Mouse (Mus musculus): ENCODE results near the gene Ddah1.

DNA sequence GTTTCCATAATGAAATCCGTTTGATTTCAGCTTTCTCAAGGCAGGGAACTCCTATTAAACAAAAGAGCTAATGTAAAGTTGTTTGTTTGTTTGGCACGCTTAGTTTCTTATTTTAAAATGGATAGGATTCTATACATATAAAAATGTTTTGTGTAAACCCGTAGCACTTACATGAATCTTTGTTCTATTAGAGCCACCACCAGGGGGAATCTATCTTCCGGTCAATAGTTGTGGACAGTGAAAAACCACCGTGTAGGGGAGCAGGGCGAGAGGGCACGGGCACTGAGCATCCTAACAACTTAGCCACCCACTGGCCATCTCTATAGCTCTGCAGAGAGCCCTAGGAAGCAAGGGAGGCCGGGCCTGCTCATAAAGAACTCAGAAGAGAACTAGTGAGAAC lies 33.4 kb upstream of the Ddah1 start:
- TF ChIP-seq POLR2A (IDR thresholded peaks at IDR 0.05; ENCODE audit: insufficient read depth, low read length) (no peak), CTCF (IDR thresholded peaks at IDR 0.05; ENCODE audit: low read depth, low read length) (no peak)

Measured in ES-Bruce4 (cell line).